11 mouse cellular contexts compared by ENCODE assay signal in genomic region chr7:144527723-144528221, GRCm38 (mm10). TPM values are rescaled to one million over a fixed set of nuclear protein-coding genes. Genes with fewer than 3 reads are reported as not detected.
DNase-seq lines count a peak whose midpoint lies in the region; ATAC-seq and TF ChIP-seq lines count a peak whose summit lies in the region.
"Had no signal": no experiment of that assay in that cellular context is flagged by ENCODE, and none has a peak within 500 bp of the region (broad histone marks: within the 10 kb centered on the region; RNA-seq: fewer than 3 reads in every experiment).

No protein-coding gene starts in this region.

- H3K9me3 ChIP-seq in hindbrain, postnatal 0 days (ENCODE audit: low read length) = no peaks in the 10 kb centered on the region
- H3K9me3 ChIP-seq in hindbrain, embryonic 14.5 days (ENCODE audit: control insufficient read depth, low read length) = no peaks in the 10 kb centered on the region
- H3K9me3 ChIP-seq in midbrain, embryonic 14.5 days (ENCODE audit: control insufficient read depth, low read length) = no peaks in the 10 kb centered on the region
- H3K9me3 ChIP-seq: embryonic facial prominence, embryonic 12.5 days; G1E had no signal

- no peak for ATAC-seq in hindbrain, postnatal 0 days
- no peak for ATAC-seq in hindbrain, embryonic 14.5 days (ENCODE audit: low FRiP score)
- ATAC-seq in midbrain, embryonic 14.5 days (ENCODE audit: low FRiP score, low TSS enrichment) = no peak

- H3K4me1 ChIP-seq in hindbrain, postnatal 0 days (ENCODE audit: insufficient read depth, low read length) = no peaks in the 10 kb centered on the region
- 0 out of 2 replicates have a peak, but pooled peaks cover 3% of the 10 kb centered on the region for H3K4me1 ChIP-seq in hindbrain, embryonic 14.5 days (replicated peaks; ENCODE audit: control insufficient read depth, insufficient read depth, low read length)
- H3K4me1 ChIP-seq in midbrain, embryonic 14.5 days (ENCODE audit: control insufficient read depth, insufficient read depth, low read length) = no peaks in the 10 kb centered on the region

- WGBS in hindbrain, postnatal 0 days = 30% methylated on average over 1 of the region's 1 CpGs
- WGBS in hindbrain, embryonic 14.5 days = 45% methylated on average over 1 of the region's 1 CpGs
- WGBS in midbrain, embryonic 14.5 days = 83% methylated on average over 1 of the region's 1 CpGs

- DNase-seq in hindbrain, postnatal 0 days (ENCODE audit: low spot score) = no peak
- DNase-seq in hindbrain, embryonic 14.5 days (ENCODE audit: low spot score) = no peak
- DNase-seq in adipocyte (ENCODE audit: low spot score) = peak; percentile 78
- DNase-seq in gastrocnemius, postnatal 14 days = peak; percentile 25
- peak; percentile 19 for DNase-seq in lung, postnatal 25 days (ENCODE audit: low spot score)
- DNase-seq in embryo, embryonic 10.5 days (ENCODE audit: low spot score) = no peak
- no peak for DNase-seq in right cerebral cortex, postnatal 25 days
- no peak for DNase-seq in midbrain, embryonic 14.5 days
- DNase-seq: thymus, adult 18-20 months had no signal

- no peak overlapping the region for H3K4me2 ChIP-seq in hindbrain, postnatal 0 days (ENCODE audit: low read depth, low read length)
- H3K4me2 ChIP-seq in hindbrain, embryonic 14.5 days (replicated peaks) = no peak overlapping the region
- no peak overlapping the region for H3K4me2 ChIP-seq in midbrain, embryonic 14.5 days (ENCODE audit: low read length)
- H3K4me2 ChIP-seq: embryonic facial prominence, embryonic 12.5 days had no signal

- intact Hi-C loops in gastrocnemius, postnatal 14 days (cut with DNase I; ENCODE audit: low total_unique reads) = no loop called here

- no peak overlapping the region for H3K4me3 ChIP-seq in hindbrain, postnatal 0 days (ENCODE audit: low read length)
- no peak overlapping the region for H3K4me3 ChIP-seq in hindbrain, embryonic 14.5 days (replicated peaks; ENCODE audit: low read length)
- H3K4me3 ChIP-seq in midbrain, embryonic 14.5 days (replicated peaks; ENCODE audit: low read depth, low read length) = no peak overlapping the region
- H3K4me3 ChIP-seq: embryonic facial prominence, embryonic 12.5 days had no signal

- H3K36me3 ChIP-seq in hindbrain, postnatal 0 days (ENCODE audit: insufficient read depth, low read length) = no peaks in the 10 kb centered on the region
- no peaks in the 10 kb centered on the region for H3K36me3 ChIP-seq in hindbrain, embryonic 14.5 days (replicated peaks; ENCODE audit: control insufficient read depth, insufficient read depth)
- H3K36me3 ChIP-seq in midbrain, embryonic 14.5 days (ENCODE audit: control insufficient read depth, insufficient read depth, low read length) = no peaks in the 10 kb centered on the region
- H3K36me3 ChIP-seq: embryonic facial prominence, embryonic 12.5 days had no signal

- no peak overlapping the region for H3K27ac ChIP-seq in hindbrain, postnatal 0 days
- no peak overlapping the region for H3K27ac ChIP-seq in hindbrain, embryonic 14.5 days
- H3K27ac ChIP-seq in midbrain, embryonic 14.5 days (replicated peaks; ENCODE audit: low read depth, low read length) = no peak overlapping the region
- H3K27ac ChIP-seq: embryonic facial prominence, embryonic 12.5 days had no signal

- H3K9ac ChIP-seq in hindbrain, postnatal 0 days (replicated peaks; ENCODE audit: low read length) = no peak overlapping the region
- H3K9ac ChIP-seq in hindbrain, embryonic 14.5 days = no peak overlapping the region
- H3K9ac ChIP-seq in midbrain, embryonic 14.5 days (replicated peaks; ENCODE audit: low read length) = no peak overlapping the region
- H3K9ac ChIP-seq: embryonic facial prominence, embryonic 12.5 days had no signal

- TF ChIP-seq CTCF in hindbrain, postnatal 0 days (IDR thresholded peaks at IDR 0.05; ENCODE audit: low read depth) = peak; percentile 21; the same call in 1 of the 2 replicates

- no peaks in the 10 kb centered on the region for H3K27me3 ChIP-seq in hindbrain, postnatal 0 days (ENCODE audit: insufficient read depth, low read length)
- no peaks in the 10 kb centered on the region for H3K27me3 ChIP-seq in hindbrain, embryonic 14.5 days (ENCODE audit: control insufficient read depth, insufficient read depth, low read length)
- H3K27me3 ChIP-seq in midbrain, embryonic 14.5 days (ENCODE audit: control insufficient read depth, insufficient read depth, low read length) = no peaks in the 10 kb centered on the region
- H3K27me3 ChIP-seq: embryonic facial prominence, embryonic 12.5 days had no signal

RNA-seq across cellular contexts. Expression of gene Ppfia1, which starts 25.8 kb away (rescaled TPM):
- total RNA-seq in hindbrain, postnatal 0 days (2014; rRNA removed) = 27.4 and 36.2 TPM in 2 replicates
- 15.6 and 17.2 TPM in 2 replicates for polyA plus RNA-seq in hindbrain, postnatal 0 days (2015; fragmentation: Nextera tagmentation; extraction: Ambion mirVana)
- polyA plus RNA-seq in hindbrain, embryonic 14.5 days (2014; fragmentation: Nextera tagmentation; extraction: Ambion mirVana) = 26.0 and 29.3 TPM in 2 replicates
- 10 to 100 TPM; 25.6 to 29.6 TPM for total RNA-seq in gastrocnemius, postnatal 14 days (2021)
- polyA plus RNA-seq in midbrain, embryonic 14.5 days (2014; fragmentation: Nextera tagmentation; extraction: Ambion mirVana) = 28.3 and 33.3 TPM in 2 replicates

RNA-seq across cellular contexts. Expression of gene Fadd, which starts 54.5 kb away (rescaled TPM):
- 3.4 and 4.3 TPM in 2 replicates for total RNA-seq in hindbrain, postnatal 0 days (2014; rRNA removed)
- polyA plus RNA-seq in hindbrain, postnatal 0 days (2015; fragmentation: Nextera tagmentation; extraction: Ambion mirVana) = 3.1 and 3.7 TPM in 2 replicates
- 4.6 and 5.4 TPM in 2 replicates for polyA plus RNA-seq in hindbrain, embryonic 14.5 days (2014; fragmentation: Nextera tagmentation; extraction: Ambion mirVana)
- 1 to 10 TPM; 3.1 to 3.9 TPM for total RNA-seq in gastrocnemius, postnatal 14 days (2021)
- 4.2 and 6.1 TPM in 2 replicates for polyA plus RNA-seq in midbrain, embryonic 14.5 days (2014; fragmentation: Nextera tagmentation; extraction: Ambion mirVana)

RNA-seq across cellular contexts. Expression of gene Cttn, which starts 57.0 kb away (rescaled TPM):
- total RNA-seq in hindbrain, postnatal 0 days (2014; rRNA removed) = 120 TPM in 2 replicates
- polyA plus RNA-seq in hindbrain, postnatal 0 days (2015; fragmentation: Nextera tagmentation; extraction: Ambion mirVana) = 154 and 157 TPM in 2 replicates
- 165 and 174 TPM in 2 replicates for polyA plus RNA-seq in hindbrain, embryonic 14.5 days (2014; fragmentation: Nextera tagmentation; extraction: Ambion mirVana)
- 10 to 100 TPM; 32.6 to 35.8 TPM for total RNA-seq in gastrocnemius, postnatal 14 days (2021)
- polyA plus RNA-seq in midbrain, embryonic 14.5 days (2014; fragmentation: Nextera tagmentation; extraction: Ambion mirVana) = 136 and 177 TPM in 2 replicates

Comparison
In these comparisons a context has a peak if more than half of its experiments do, and no peak if none do; other contexts are left out.
1. DNase-seq: peak in adipocyte (single experiment), gastrocnemius, postnatal 14 days (single experiment) and lung, postnatal 25 days (single experiment); none in hindbrain, postnatal 0 days (single experiment), hindbrain, embryonic 14.5 days (single experiment), embryo, embryonic 10.5 days (single experiment), right cerebral cortex, postnatal 25 days (single experiment) and midbrain, embryonic 14.5 days (single experiment).